8 mouse cellular contexts compared by ENCODE assay signal in the genomic region with DNA sequence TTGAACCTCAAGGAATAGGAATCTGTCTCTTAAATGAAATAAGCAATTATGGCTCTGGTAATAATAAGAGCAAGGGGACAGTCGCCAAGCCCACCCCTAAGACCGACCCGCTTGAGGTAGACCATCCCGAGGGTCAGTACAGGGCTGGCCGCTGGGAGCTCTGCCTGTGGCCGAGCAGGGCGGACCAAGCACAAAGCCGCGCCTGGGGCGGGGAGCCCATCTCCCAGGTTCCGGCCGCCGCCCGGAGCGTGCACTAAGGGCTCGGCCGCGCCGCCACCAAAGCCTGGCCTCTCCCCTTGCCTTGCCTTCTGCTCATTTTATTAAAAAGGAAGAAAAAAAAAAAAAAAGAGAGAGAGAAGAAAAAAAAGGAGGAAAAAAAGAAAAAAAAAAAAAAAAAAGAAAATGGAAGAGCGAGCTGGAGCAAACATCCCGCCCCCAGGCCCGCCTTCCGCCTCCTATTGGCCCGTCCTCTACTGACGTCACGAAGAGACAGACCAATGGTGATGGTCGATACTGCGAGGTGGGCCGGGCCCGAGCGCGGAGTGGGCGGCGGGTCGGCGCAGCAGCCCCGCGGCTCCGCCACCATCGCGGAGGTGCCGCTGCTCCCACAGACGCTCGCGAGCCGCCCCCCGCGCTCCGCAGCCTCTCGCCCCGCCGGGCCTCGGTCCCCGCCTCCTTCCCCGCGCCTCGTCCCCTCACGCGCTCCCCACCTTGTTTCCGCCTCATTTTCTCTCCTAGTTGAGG. TPM values are rescaled to one million over a fixed set of nuclear protein-coding genes. Genes with fewer than 3 reads are reported as not detected.
DNase-seq lines count a peak whose midpoint lies in the region; ATAC-seq lines count a peak whose summit lies in the region.

A gene (plus strand): TSS at position 629 of the 744 bp plus-strand sequence.

- H3K36me3 ChIP-seq in hindbrain, embryonic 13.5 days: no peaks in the 10 kb centered on the region

- peaks cover 28% of the 10 kb centered on the region for H3K4me1 ChIP-seq in hindbrain, embryonic 13.5 days (replicated peaks)

- H3K27me3 ChIP-seq in hindbrain, embryonic 13.5 days: no peaks in the 10 kb centered on the region

- no peaks in the 10 kb centered on the region for H3K9me3 ChIP-seq in hindbrain, embryonic 13.5 days

- peak within 1 kb of the TSS; percentile 98 for H3K27ac ChIP-seq in hindbrain, embryonic 13.5 days

- DNase-seq in NIH3T3 (ENCODE audit: low read depth): peak; percentile 97
- DNase-seq in cerebellum, postnatal 10 days: peak; percentile 99
- peak; percentile 95 to 98 for DNase-seq in frontal cortex, postnatal 14 days (ENCODE audit: low spot score in 2 of 2)
- peak; percentile 99 for DNase-seq in layer of hippocampus, postnatal 25 days (ENCODE audit: extremely low spot score in 1 of 2, low spot score in 1 of 2)
- peak; percentile 97 for DNase-seq in lung, postnatal 25 days (ENCODE audit: low spot score)
- DNase-seq in retina, embryonic 14.5 days (ENCODE audit: low spot score): peak; percentile 98
- peak; percentile 98 for DNase-seq in thymus, postnatal 4 days

- H3K9ac ChIP-seq in hindbrain, embryonic 13.5 days: peak within 1 kb of the TSS; percentile 100

- peak; percentile 98 for ATAC-seq in hindbrain, embryonic 13.5 days (ENCODE audit: low FRiP score)

- peak within 1 kb of the TSS; percentile 78 for H3K4me2 ChIP-seq in hindbrain, embryonic 13.5 days

- peak within 1 kb of the TSS; percentile 100 for H3K4me3 ChIP-seq in hindbrain, embryonic 13.5 days

- under 1% methylated on average over 50 of the region's 60 CpGs for WGBS in hindbrain, embryonic 13.5 days

RNA-seq across cellular contexts. Expression of the gene that starts here (rescaled TPM):
- polyA plus RNA-seq in hindbrain, embryonic 13.5 days (2015; fragmentation: Nextera tagmentation; extraction: Ambion mirVana): 36.2 and 39.0 TPM in 2 replicates
- total RNA-seq in layer of hippocampus, postnatal 25 days (2021): 100 to 1,000 TPM; 106 to 134 TPM

Comparison
In these comparisons a context has a peak if more than half of its experiments do, and no peak if none do; other contexts are left out.
1. Peak in every context shown above with its lines: DNase-seq, ATAC-seq, H3K4me3 ChIP-seq and H3K27ac ChIP-seq.